Mouse (Mus musculus) myocyte (in vitro differentiated cells): ENCODE measurements around the gene Polr3gl. TPM values are rescaled to one million over a fixed set of nuclear protein-coding genes. Genes with fewer than 3 reads are reported as not detected.

Experiments used
- H3K27me3 ChIP-seq: one replicate; pipeline ENCODE4 v1.6.1; 2011; ENCODE audit not compliant: control insufficient read depth, insufficient read depth, insufficient read length
- H3K36me3 ChIP-seq: one replicate; pipeline ENCODE4 v1.6.1; 2011; ENCODE audit not compliant: control insufficient read depth, insufficient read depth
- H3K4me2 ChIP-seq: one replicate; pipeline ENCODE4 v1.6.1; 2011; ENCODE audit warnings: low read depth, control low read depth
- H3K4me3 ChIP-seq: one replicate; pipeline ENCODE4 v1.5.1; 2011; ENCODE audit warnings: mild to moderate bottlenecking, control low read depth, moderate library complexity
- H3K79me2 ChIP-seq: one replicate; pipeline ENCODE4 v1.6.1; 2011; ENCODE audit not compliant: control insufficient read depth, insufficient read depth
- H3ac ChIP-seq: one replicate; pipeline ENCODE4 v1.6.1; 2011; ENCODE audit not compliant: control insufficient read depth, insufficient read length
- CEBPB ChIP-seq: IDR thresholded peaks from 2 replicates; pipeline ENCODE4 v1.6.1; 2011; ENCODE audit warnings: mild to moderate bottlenecking, moderate library complexity; ENCODE audit not compliant: poor library complexity, insufficient read depth, severe bottlenecking
- E2F4 ChIP-seq: IDR thresholded peaks from one replicate; pipeline ENCODE4 v1.6.1; 2011; ENCODE audit warnings: mild to moderate bottlenecking, control low read depth, moderate library complexity; ENCODE audit not compliant: insufficient read depth
- MAX ChIP-seq: IDR thresholded peaks from one replicate; pipeline ENCODE4 v1.6.1; 2011; ENCODE audit warnings: low read depth, mild to moderate bottlenecking, control low read depth
- MYOD1 ChIP-seq, 3 experiments: IDR thresholded peaks; one replicate each; pipeline ENCODE4 v1.6.1; 2011; ENCODE audit warnings: control low read depth in 2 of 3, low read depth in 2 of 3, mild to moderate bottlenecking in 2 of 3, moderate library complexity in 1 of 3; ENCODE audit not compliant: insufficient read length in 2 of 3, control insufficient read depth in 1 of 3
- MYOG ChIP-seq, 3 experiments: IDR thresholded peaks; one replicate each; pipeline ENCODE4 v1.6.1; 2011; ENCODE audit warnings: control low read depth in 2 of 3, low read depth in 2 of 3, mild to moderate bottlenecking in 2 of 3; ENCODE audit not compliant: insufficient read length in 2 of 3, control insufficient read depth in 1 of 3, insufficient read depth in 1 of 3
- POLR2A ChIP-seq: IDR thresholded peaks from one replicate; pipeline ENCODE4 v1.6.1; 2011; ENCODE audit warnings: low read depth, mild to moderate bottlenecking, control low read depth, moderate library complexity; ENCODE audit not compliant: insufficient read length
- POLR2AphosphoS2 ChIP-seq: IDR thresholded peaks from one replicate; pipeline ENCODE4 v1.6.1; 2011; ENCODE audit warnings: low read depth, control low read depth; ENCODE audit not compliant: insufficient read length
- REST ChIP-seq: IDR thresholded peaks from one replicate; pipeline ENCODE4 v1.6.1; 2011; ENCODE audit warnings: mild to moderate bottlenecking, control low read depth, moderate library complexity; ENCODE audit not compliant: insufficient read depth, insufficient read length
- SRF ChIP-seq: IDR thresholded peaks from one replicate; pipeline ENCODE4 v1.6.1; 2011; ENCODE audit warnings: low read depth; ENCODE audit not compliant: control insufficient read depth, insufficient read length
- TCF12 ChIP-seq: IDR thresholded peaks from one replicate; pipeline ENCODE4 v1.6.1; 2011; ENCODE audit warnings: mild to moderate bottlenecking, control low read depth; ENCODE audit not compliant: poor library complexity, insufficient read depth, severe bottlenecking
- TCF3 ChIP-seq: IDR thresholded peaks from one replicate; pipeline ENCODE4 v1.6.1; 2011; ENCODE audit warnings: low read depth, control low read depth; ENCODE audit not compliant: insufficient read length
- USF1 ChIP-seq: IDR thresholded peaks from one replicate; pipeline ENCODE4 v1.6.1; 2011; ENCODE audit warnings: low read depth, mild to moderate bottlenecking, control low read depth, moderate library complexity
- polyA plus RNA-seq: library from polyadenylated mRNA; unstranded; fragments of >200 nt; fragmentation: generic; extraction: Trizol; gene quantifications from one replicate; pipeline ENCODE4 v1.2.1, GENCODE M21; 2012; ENCODE audit warnings: missing spikeins

Gene Polr3gl
- polyA plus RNA-seq, 1 experiment: 22.7 TPM

GRCm38 (mm10) chr3:96556651-96557635 is 37.0 kb downstream of the Polr3gl start:
- Histone ChIP-seq H3ac (no peak overlapping the region), H3K79me2 (peaks cover 9% of the 10 kb centered on the region), H3K4me2 (peak overlapping the region; percentile 98), H3K27me3 (no peaks in the 10 kb centered on the region), H3K4me3 (peak overlapping the region; percentile 71), H3K36me3 (peaks cover 12% of the 10 kb centered on the region)
- TF ChIP-seq TCF3 (no peak), USF1 (no peak), MYOG (IDR thresholded peaks at IDR 0.05; ENCODE audit: control insufficient read depth in 1 of 3, insufficient read depth in 1 of 3, insufficient read length in 2 of 3, low read depth in 2 of 3) (no peak), POLR2AphosphoS2 (no peak)

- no peak for TF ChIP-seq SRF
- TF ChIP-seq MYOD1 (IDR thresholded peaks at IDR 0.05; ENCODE audit: control insufficient read depth in 1 of 3, insufficient read length in 2 of 3, low read depth in 2 of 3): no peak
- TF ChIP-seq CEBPB: no peak
- TF ChIP-seq TCF12: no peak
- TF ChIP-seq MAX: no peak
- TF ChIP-seq POLR2A: no peak
- no peak for TF ChIP-seq E2F4
- TF ChIP-seq TCF3: no peak
- no peak for TF ChIP-seq REST
- TF ChIP-seq MYOG (IDR thresholded peaks at IDR 0.05; ENCODE audit: control insufficient read depth in 1 of 3, insufficient read depth in 1 of 3, insufficient read length in 2 of 3, low read depth in 2 of 3): no peak
- no peak for TF ChIP-seq USF1
- no peak for TF ChIP-seq POLR2AphosphoS2
- Histone ChIP-seq H3ac (no peak overlapping the region), H3K79me2 (peaks cover 9% of the 10 kb centered on the region), H3K4me2 (no peak overlapping the region), H3K27me3 (no peaks in the 10 kb centered on the region), H3K4me3 (peak overlapping the region; percentile 71), H3K36me3 (peaks cover 10% of the 10 kb centered on the region)
These were observed 37.9 kb downstream of the Polr3gl start for GRCm38 (mm10) chr3:96555999-96556614.

DNA sequence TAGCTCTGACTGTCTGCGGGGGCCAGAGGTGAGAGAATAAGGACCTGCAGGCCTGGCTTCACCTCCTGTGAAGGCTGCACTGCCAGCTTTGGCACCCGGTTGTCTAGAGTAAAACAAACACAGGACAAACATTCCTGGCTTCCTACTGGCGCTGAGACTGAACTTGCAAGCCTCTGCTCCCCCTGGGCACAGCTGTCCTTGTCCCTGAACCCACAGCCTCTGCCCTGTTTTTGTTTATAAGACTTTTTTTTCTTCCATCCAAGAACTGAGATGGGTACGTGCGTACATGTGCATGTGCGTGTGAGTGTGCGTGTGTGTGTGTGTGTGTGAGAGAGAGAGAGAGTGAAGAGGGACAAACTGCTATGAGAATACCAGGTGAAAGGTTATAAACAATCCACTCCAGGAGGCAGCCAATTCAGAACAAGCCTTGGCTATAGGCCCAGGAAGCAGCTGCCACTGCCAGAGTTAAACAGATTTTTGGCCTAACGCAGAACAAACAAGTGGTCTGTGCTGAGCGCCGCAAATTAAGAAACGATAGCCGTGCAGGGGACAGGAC is 38.9 kb downstream of the Polr3gl start:
- TF ChIP-seq CEBPB: no peak
- peak in 2 of 3 experiments; percentile 69 to 81 for TF ChIP-seq MYOG (IDR thresholded peaks at IDR 0.05; ENCODE audit: control insufficient read depth in 1 of 3, insufficient read depth in 1 of 3, insufficient read length in 2 of 3, low read depth in 2 of 3)
- TF ChIP-seq MYOD1 (IDR thresholded peaks at IDR 0.05; ENCODE audit: control insufficient read depth in 1 of 3, insufficient read length in 2 of 3, low read depth in 2 of 3): peak; percentile 64 to 81 (median 70)
- H3K4me3 ChIP-seq: no peak overlapping the region
- peak overlapping the region; percentile 34 for H3K4me2 ChIP-seq
- peaks cover 9% of the 10 kb centered on the region for H3K79me2 ChIP-seq
- no peak overlapping the region for H3ac ChIP-seq
- no peaks in the 10 kb centered on the region for H3K27me3 ChIP-seq
- H3K36me3 ChIP-seq: peaks cover 4% of the 10 kb centered on the region

DNA sequence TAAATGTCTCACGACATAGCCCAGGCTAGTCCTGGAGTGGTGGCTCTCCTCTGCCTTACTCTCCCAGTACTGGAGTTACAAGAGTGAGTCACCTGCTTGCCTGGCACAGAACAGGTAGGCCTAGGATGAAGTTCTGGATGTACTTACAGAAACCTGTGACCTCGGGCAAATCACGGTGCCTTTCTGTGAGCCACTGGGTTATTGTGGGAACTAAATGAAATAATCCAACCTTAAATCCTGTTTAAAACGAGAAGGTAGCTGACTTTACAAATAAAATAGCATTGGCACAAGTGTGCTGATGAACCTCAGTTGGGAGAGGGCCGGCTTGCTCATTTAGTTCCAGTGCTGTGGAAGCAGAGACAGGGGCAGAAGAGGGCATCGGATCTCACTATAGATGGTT is 39.7 kb downstream of the Polr3gl start:
- H3K36me3 ChIP-seq: no peaks in the 10 kb centered on the region
- no peaks in the 10 kb centered on the region for H3K27me3 ChIP-seq
- TF ChIP-seq SRF (no peak), MYOD1 (IDR thresholded peaks at IDR 0.05; ENCODE audit: control insufficient read depth in 1 of 3, insufficient read length in 2 of 3, low read depth in 2 of 3) (no peak), POLR2AphosphoS2 (no peak), TCF3 (no peak), POLR2A (no peak), MAX (no peak), E2F4 (no peak), CEBPB (no peak), MYOG (IDR thresholded peaks at IDR 0.05; ENCODE audit: control insufficient read depth in 1 of 3, insufficient read depth in 1 of 3, insufficient read length in 2 of 3, low read depth in 2 of 3) (no peak), TCF12 (no peak), USF1 (no peak)
- no peak overlapping the region for H3ac ChIP-seq
- no peak overlapping the region for H3K4me3 ChIP-seq
- no peak overlapping the region for H3K4me2 ChIP-seq
- H3K79me2 ChIP-seq: peaks cover 5% of the 10 kb centered on the region

GRCm38 (mm10) chr3:96553601-96554000 is 40.4 kb downstream of the Polr3gl start:
- Histone ChIP-seq H3K27me3 (no peaks in the 10 kb centered on the region), H3K4me2 (no peak overlapping the region), H3K36me3 (no peaks in the 10 kb centered on the region), H3K79me2 (no peaks in the 10 kb centered on the region), H3K4me3 (no peak overlapping the region), H3ac (no peak overlapping the region)
- TF ChIP-seq TCF3 (no peak), TCF12 (no peak), MYOG (IDR thresholded peaks at IDR 0.05; ENCODE audit: control insufficient read depth in 1 of 3, insufficient read depth in 1 of 3, insufficient read length in 2 of 3, low read depth in 2 of 3) (no peak), CEBPB (no peak), USF1 (no peak), REST (no peak), POLR2A (no peak), MAX (no peak), SRF (no peak), MYOD1 (IDR thresholded peaks at IDR 0.05; ENCODE audit: control insufficient read depth in 1 of 3, insufficient read length in 2 of 3, low read depth in 2 of 3) (no peak), POLR2AphosphoS2 (no peak), E2F4 (no peak)
